Comparison of ENCODE assay signal across 24 mouse cellular contexts in the genomic region with DNA sequence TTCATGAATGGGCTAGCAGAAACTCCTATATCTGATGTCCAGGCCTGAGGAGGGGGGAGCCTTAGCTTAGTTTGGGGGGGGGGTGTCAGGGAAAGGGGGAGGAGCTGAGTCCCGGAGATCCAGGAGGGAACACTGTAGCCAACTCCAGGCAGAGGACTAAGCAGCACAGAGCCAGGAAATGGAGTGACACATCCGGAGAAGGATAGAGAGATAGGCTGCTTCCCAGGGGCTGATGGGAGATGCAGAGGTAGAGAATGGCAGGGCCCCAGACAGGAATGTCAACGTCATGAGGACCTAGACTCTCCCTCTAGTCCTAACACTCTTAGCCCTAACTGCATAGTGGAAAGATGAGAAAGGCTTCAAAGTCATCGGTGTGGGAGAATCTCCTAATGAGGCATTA. TPM values are rescaled to one million over a fixed set of nuclear protein-coding genes. Genes with fewer than 3 reads are reported as not detected.
DNase-seq lines count a peak whose midpoint lies in the region; ATAC-seq lines count a peak whose summit lies in the region.
"Had no signal": no experiment of that assay in that cellular context is flagged by ENCODE, and none has a peak within 500 bp of the region (broad histone marks: within the 10 kb centered on the region; RNA-seq: fewer than 3 reads in every experiment).

No protein-coding gene starts in this region.

- no peaks in the 10 kb centered on the region for H3K9me3 ChIP-seq in heart, embryonic 15.5 days (replicated peaks)
- H3K9me3 ChIP-seq in lung, embryonic 16.5 days (ENCODE audit: control insufficient read depth, low read length) = no peaks in the 10 kb centered on the region
- H3K9me3 ChIP-seq: embryonic facial prominence, embryonic 12.5 days; liver, embryonic 13.5 days; midbrain, embryonic 10.5 days; stomach, embryonic 15.5 days had no signal

- WGBS in heart, embryonic 15.5 days = 34% methylated on average over 4 of the region's 4 CpGs
- 47% methylated on average over 4 of the region's 4 CpGs for WGBS in lung, embryonic 16.5 days

- H3K27ac ChIP-seq in heart, embryonic 15.5 days = peak overlapping the region; percentile 25
- no peak overlapping the region for H3K27ac ChIP-seq in lung, embryonic 16.5 days (ENCODE audit: low read length)
- H3K27ac ChIP-seq: embryonic facial prominence, embryonic 12.5 days; hindbrain, embryonic 14.5 days; left cerebral cortex, adult 2 months; liver, embryonic 13.5 days; midbrain, embryonic 10.5 days; stomach, embryonic 15.5 days had no signal

- no peak overlapping the region for H3K9ac ChIP-seq in heart, embryonic 15.5 days
- H3K9ac ChIP-seq in lung, embryonic 16.5 days (ENCODE audit: low read length) = no peak overlapping the region
- H3K9ac ChIP-seq: embryonic facial prominence, embryonic 12.5 days; hindbrain, embryonic 14.5 days; liver, embryonic 13.5 days; stomach, embryonic 15.5 days had no signal

- H3K4me2 ChIP-seq in heart, embryonic 15.5 days = no peak overlapping the region
- H3K4me2 ChIP-seq in lung, embryonic 16.5 days (ENCODE audit: low read depth, low read length) = no peak overlapping the region
- H3K4me2 ChIP-seq: embryonic facial prominence, embryonic 12.5 days; hindbrain, embryonic 14.5 days; liver, embryonic 13.5 days; stomach, embryonic 15.5 days had no signal

- peak; percentile 75 for DNase-seq in heart, adult 11 months
- no peak for DNase-seq in heart, postnatal 10 days
- DNase-seq in heart, adult 8-10 months (ENCODE audit: low spot score) = no peak
- DNase-seq in lung, adult 18-20 months = no peak
- DNase-seq in ZHBTc4 (ENCODE audit: low read depth, low spot score) = peak; percentile 45
- DNase-seq in frontal cortex, adult 2 months (ENCODE audit: extremely low spot score in 1 of 2, low spot score in 1 of 2) = no peak
- DNase-seq: adrenal gland, postnatal 10 days; cerebellum, adult 2 months; cerebellum, postnatal 25 days; kidney, adult 8-10 months; kidney, postnatal 10 days; liver, embryonic 13.5 days; thymus, postnatal 25 days had no signal

- H3K36me3 ChIP-seq in heart, embryonic 15.5 days = no peaks in the 10 kb centered on the region
- H3K36me3 ChIP-seq in lung, embryonic 16.5 days (ENCODE audit: control insufficient read depth, insufficient read depth, low read length) = 0 out of 2 replicates have a peak, but pooled peaks cover 3% of the 10 kb centered on the region
- H3K36me3 ChIP-seq: embryonic facial prominence, embryonic 12.5 days; midbrain, embryonic 10.5 days; stomach, embryonic 15.5 days had no signal

- intact Hi-C loops in heart, postnatal 10 days (cut with DNase I) = no loop called here

- H3K4me1 ChIP-seq in heart, embryonic 15.5 days (replicated peaks) = peaks cover 68% of the 10 kb centered on the region
- peaks cover 32% of the 10 kb centered on the region for H3K4me1 ChIP-seq in lung, embryonic 16.5 days (replicated peaks; ENCODE audit: control insufficient read depth, insufficient read depth, low read length)

- H3K4me3 ChIP-seq in heart, embryonic 15.5 days = no peak overlapping the region
- H3K4me3 ChIP-seq in lung, embryonic 16.5 days (ENCODE audit: low read length) = no peak overlapping the region
- H3K4me3 ChIP-seq: embryonic facial prominence, embryonic 12.5 days; left cerebral cortex, adult 2 months; liver, embryonic 13.5 days; midbrain, embryonic 10.5 days; stomach, embryonic 15.5 days had no signal

- H3K27me3 ChIP-seq in heart, embryonic 15.5 days = no peaks in the 10 kb centered on the region
- no peaks in the 10 kb centered on the region for H3K27me3 ChIP-seq in lung, embryonic 16.5 days (ENCODE audit: control insufficient read depth, insufficient read depth, low read depth, low read length)
- H3K27me3 ChIP-seq: embryonic facial prominence, embryonic 12.5 days; liver, embryonic 13.5 days; Patski; stomach, embryonic 15.5 days had no signal

- 0 out of 2 replicates have a peak, but pooled peaks have one; percentile 5 for ATAC-seq in heart, embryonic 15.5 days (replicated peaks; ENCODE audit: insufficient number of reproducible peaks, insufficient read depth, low FRiP score, low read depth)
- peak; percentile 27; the same call in 1 of the 2 replicates for ATAC-seq in lung, embryonic 16.5 days (ENCODE audit: low read depth)
- ATAC-seq: activated CD4-positive, CD25-positive, alpha-beta regulatory T cell, adult 4 months; CD4-positive, CD25-positive, alpha-beta regulatory T cell, adult 4 months; inflammation-experienced regulatory T-cells, adult 6 months; Patski had no signal

RNA-seq across cellular contexts. Expression of gene Zbtb38, which starts 44.7 kb away (rescaled TPM):
- total RNA-seq in heart, postnatal 10 days (2021) = 10 to 100 TPM; 30.2 to 37.0 TPM
- 28.7 and 29.8 TPM in 2 replicates for polyA plus RNA-seq in heart, embryonic 15.5 days (2015; fragmentation: Nextera tagmentation; extraction: Ambion mirVana)
- 10 to 100 TPM; 38.8 to 42.4 (median 40.8) TPM for total RNA-seq in heart, adult 8-10 months (2022)
- polyA plus RNA-seq in lung, embryonic 16.5 days (2015; fragmentation: Nextera tagmentation; extraction: Ambion mirVana) = 27.2 and 29.2 TPM in 2 replicates
- polyA plus RNA-seq in frontal cortex, adult 2 months (2012; rRNA removed) = 19.0 and 20.5 TPM in 2 replicates

Comparison
In these comparisons a context has a peak if more than half of its experiments do, and no peak if none do; other contexts are left out.
1. DNase-seq: peak in heart, adult 11 months (single experiment) and ZHBTc4 (single experiment); none in heart, postnatal 10 days (0 of 2), heart, adult 8-10 months (single experiment), lung, adult 18-20 months (0 of 2) and frontal cortex, adult 2 months (0 of 2).